Mouse (Mus musculus) erythroblast, embryonic 14.5 days (primary cell): Measurements from ENCODE around the gene Zc3h14. TPM values are rescaled to one million over a fixed set of nuclear protein-coding genes. Genes with fewer than 3 reads are reported as not detected.

ENCODE experiments used
- H3K27me3 ChIP-seq: 2 replicates; pipeline ENCODE4 v1.6.1; 2012; ENCODE audit warnings: inconsistent platforms; ENCODE audit not compliant: control insufficient read depth
- H3K36me3 ChIP-seq: 2 replicates; pipeline ENCODE4 v1.6.1; 2012; ENCODE audit warnings: mild to moderate bottlenecking, inconsistent platforms; ENCODE audit not compliant: control insufficient read depth
- H3K4me1 ChIP-seq: 2 replicates; pipeline ENCODE4 v1.6.1; 2012; ENCODE audit warnings: inconsistent platforms; ENCODE audit not compliant: control insufficient read depth
- H3K4me3 ChIP-seq: replicated peaks from 2 replicates; pipeline ENCODE3; 2012; ENCODE audit warnings: moderate library complexity, mild to moderate bottlenecking, inconsistent platforms
- H3K9me3 ChIP-seq: 2 replicates; pipeline ENCODE4 v1.6.1; 2012; ENCODE audit warnings: low read length, inconsistent platforms, mixed read lengths; ENCODE audit not compliant: control insufficient read depth
- GATA1 ChIP-seq: IDR thresholded peaks from 2 replicates; pipeline ENCODE4 v1.6.1; 2012; ENCODE audit warnings: low read length, inconsistent platforms, mixed read lengths
- TAL1 ChIP-seq: IDR thresholded peaks from 3 replicates; pipeline ENCODE4 v1.6.1; 2012; ENCODE audit warnings: low read length, inconsistent platforms, mixed read lengths
- polyA plus RNA-seq: library from polyadenylated mRNA; stranded (reverse); fragments of >175 nt; gene quantifications from 2 replicates; pipeline ENCODE4 v1.2.3, GENCODE M21; 2012

Zc3h14 gene
- polyA plus RNA-seq, result 0.36 and 0.65 TPM in 2 replicates

GRCm38 (mm10) chr12:98746746-98747379 lies at the start of gene Zc3h14:
TSS of gene Zc3h14 (plus strand) at chr12:98746964.
- H3K36me3 ChIP-seq, result peaks cover 24% of the 10 kb centered on the region
- peak within 1 kb of the TSS; percentile 88 for H3K4me3 ChIP-seq
- H3K4me1 ChIP-seq, result peaks cover 25% of the 10 kb centered on the region
- peaks cover 4% of the 10 kb centered on the region; the same call in 1 of the 2 replicates for H3K27me3 ChIP-seq
- H3K9me3 ChIP-seq, result no peaks in the 10 kb centered on the region
- no peak for TF ChIP-seq GATA1
- no peak for TF ChIP-seq TAL1

DNA sequence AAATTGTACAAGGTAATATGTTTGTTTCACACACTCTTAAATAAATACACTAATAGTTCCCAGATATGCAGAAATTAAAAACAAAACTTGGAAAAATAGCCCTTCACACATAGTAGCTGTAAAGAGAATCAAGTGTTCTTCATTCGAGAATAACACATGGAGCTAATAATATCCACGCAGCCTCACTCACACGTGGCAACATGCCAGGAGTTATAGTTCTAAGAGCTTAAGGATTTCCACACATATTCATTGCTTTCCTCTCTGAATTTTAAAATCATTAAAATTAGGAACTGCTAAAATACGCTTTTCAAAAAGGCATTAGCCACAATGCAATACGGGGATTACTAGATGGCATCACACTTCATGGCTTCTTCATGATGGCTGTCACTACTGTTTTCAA lies 49.6 kb upstream of the Zc3h14 start:
- Histone ChIP-seq H3K36me3 (no peaks in the 10 kb centered on the region; the same call in 1 of the 2 replicates), H3K27me3 (no peaks in the 10 kb centered on the region), H3K4me1 (no peaks in the 10 kb centered on the region), H3K4me3 (no peak overlapping the region), H3K9me3 (no peaks in the 10 kb centered on the region)
- TF ChIP-seq TAL1 (no peak), GATA1 (no peak)

GRCm38 (mm10) chr12:98701564-98701963 lies 45.2 kb upstream of the Zc3h14 start:
- Histone ChIP-seq H3K9me3 (no peaks in the 10 kb centered on the region), H3K36me3 (peaks cover 2% of the 10 kb centered on the region; the same call in 1 of the 2 replicates), H3K27me3 (no peaks in the 10 kb centered on the region), H3K4me1 (no peaks in the 10 kb centered on the region), H3K4me3 (no peak overlapping the region)
- no peak for TF ChIP-seq GATA1
- TF ChIP-seq TAL1, result no peak

- H3K4me3 ChIP-seq, result no peak overlapping the region
- peaks cover 2% of the 10 kb centered on the region; the same call in 1 of the 2 replicates for H3K36me3 ChIP-seq
- no peaks in the 10 kb centered on the region for H3K27me3 ChIP-seq
These were observed 43.2 kb upstream of the Zc3h14 start for GRCm38 (mm10) chr12:98703554-98703953.

GRCm38 (mm10) chr12:98703961-98704360 lies 42.8 kb upstream of the Zc3h14 start:
- Histone ChIP-seq H3K4me1 (no peaks in the 10 kb centered on the region), H3K27me3 (no peaks in the 10 kb centered on the region), H3K36me3 (peaks cover 2% of the 10 kb centered on the region; the same call in 1 of the 2 replicates), H3K9me3 (no peaks in the 10 kb centered on the region), H3K4me3 (no peak overlapping the region)
- no peak for TF ChIP-seq GATA1

More at GRCm38 (mm10) chr12:98703554-98703953, 43.2 kb upstream of the Zc3h14 start:
- TF ChIP-seq GATA1, result no peak
- TF ChIP-seq TAL1, result no peak
- H3K4me1 ChIP-seq, result no peaks in the 10 kb centered on the region
- no peaks in the 10 kb centered on the region for H3K9me3 ChIP-seq

- no peak overlapping the region for H3K4me3 ChIP-seq
These were observed 33.9 kb upstream of the Zc3h14 start for GRCm38 (mm10) chr12:98712819-98713218.

DNA sequence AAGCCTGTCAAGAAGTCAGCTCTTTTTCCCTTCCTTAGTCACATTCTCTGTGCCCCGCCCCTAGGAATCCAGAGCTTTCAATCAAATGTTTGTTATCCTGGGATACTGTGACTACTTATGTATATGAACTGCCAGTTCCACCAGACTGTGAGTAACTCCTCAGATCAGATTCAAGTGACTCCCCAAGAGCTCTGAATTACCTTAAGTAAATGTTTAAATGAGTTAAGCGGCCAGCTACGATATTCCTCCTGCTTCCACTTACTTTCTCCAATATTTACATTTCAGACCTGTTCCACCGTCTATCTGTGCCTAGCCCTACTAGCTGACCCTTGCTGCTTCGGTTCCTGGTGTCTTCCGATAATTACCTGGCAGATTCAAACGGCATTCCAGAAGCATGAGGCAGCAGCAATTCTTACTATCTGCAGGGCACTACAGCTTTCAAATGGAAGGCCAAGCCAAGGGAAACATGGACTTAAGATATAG lies 33.1 kb upstream of the Zc3h14 start:
- Histone ChIP-seq H3K4me1 (no peaks in the 10 kb centered on the region), H3K9me3 (no peaks in the 10 kb centered on the region), H3K27me3 (no peaks in the 10 kb centered on the region), H3K4me3 (no peak overlapping the region), H3K36me3 (no peaks in the 10 kb centered on the region)
- no peak for TF ChIP-seq GATA1
- TF ChIP-seq TAL1, result no peak

More at GRCm38 (mm10) chr12:98712819-98713218, 33.9 kb upstream of the Zc3h14 start:
- no peak for TF ChIP-seq TAL1
- no peak for TF ChIP-seq GATA1
- no peaks in the 10 kb centered on the region for H3K9me3 ChIP-seq
- no peaks in the 10 kb centered on the region for H3K4me1 ChIP-seq
- no peaks in the 10 kb centered on the region for H3K36me3 ChIP-seq
- no peaks in the 10 kb centered on the region for H3K27me3 ChIP-seq

DNA sequence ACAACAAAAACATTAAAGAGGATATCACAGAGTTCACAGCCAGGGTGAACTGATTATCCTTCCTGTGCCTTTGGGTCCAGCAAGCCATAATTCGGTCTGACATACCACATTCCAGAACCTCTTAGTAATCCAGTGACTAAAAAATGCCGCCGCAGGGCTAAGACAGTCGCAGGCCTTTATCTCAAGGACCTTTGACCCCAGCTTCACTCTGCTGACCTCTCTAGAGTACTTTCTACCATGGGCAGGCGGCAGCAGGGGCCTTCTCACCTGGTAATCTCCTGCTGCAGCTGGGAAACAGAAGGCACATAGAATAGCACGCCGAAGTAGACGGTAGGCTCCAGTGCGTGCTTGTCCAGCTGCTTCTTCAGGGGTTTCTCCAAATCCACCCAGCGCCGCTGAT lies 32.0 kb upstream of the Zc3h14 start:
- Histone ChIP-seq H3K4me3 (no peak overlapping the region), H3K4me1 (no peaks in the 10 kb centered on the region), H3K9me3 (no peaks in the 10 kb centered on the region), H3K27me3 (no peaks in the 10 kb centered on the region), H3K36me3 (no peaks in the 10 kb centered on the region)
- TF ChIP-seq GATA1 (no peak), TAL1 (no peak)

GRCm38 (mm10) chr12:98716142-98716541 lies 30.6 kb upstream of the Zc3h14 start:
- Histone ChIP-seq H3K4me1 (no peaks in the 10 kb centered on the region), H3K36me3 (no peaks in the 10 kb centered on the region), H3K4me3 (no peak overlapping the region), H3K9me3 (no peaks in the 10 kb centered on the region), H3K27me3 (no peaks in the 10 kb centered on the region)
- TF ChIP-seq GATA1, result no peak
- no peak for TF ChIP-seq TAL1

DNA sequence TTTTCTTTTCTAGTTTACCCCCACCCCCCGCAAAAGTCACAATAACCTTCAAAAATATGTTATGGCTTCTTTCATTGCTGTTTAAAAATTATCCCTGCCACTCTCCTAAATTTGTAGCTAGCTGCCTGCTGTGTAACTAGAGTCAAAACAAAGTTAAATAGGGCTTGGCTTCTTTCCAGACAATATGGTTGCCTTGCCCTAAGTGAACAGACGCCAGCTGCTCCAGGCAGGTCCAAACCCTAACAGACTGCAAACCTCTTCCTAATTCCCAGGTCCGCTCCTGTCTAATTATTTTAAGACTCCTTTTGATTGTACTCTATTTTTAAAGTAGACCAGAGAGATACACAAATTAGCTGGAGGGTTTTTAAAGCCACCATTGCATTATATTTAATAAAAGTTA lies 26.1 kb upstream of the Zc3h14 start:
- Histone ChIP-seq H3K4me1 (no peaks in the 10 kb centered on the region), H3K27me3 (no peaks in the 10 kb centered on the region), H3K36me3 (no peaks in the 10 kb centered on the region), H3K9me3 (no peaks in the 10 kb centered on the region), H3K4me3 (no peak overlapping the region)
- TF ChIP-seq TAL1 (no peak), GATA1 (no peak)
